Mouse (Mus musculus): ENCODE results near the gene Padi1.

GRCm38 (mm10) chr4:140796786-140797185 lies 48.8 kb downstream of the Padi1 start:
- TF ChIP-seq CTCF (IDR thresholded peaks at IDR 0.05; ENCODE audit: control insufficient read depth, insufficient read depth, insufficient read length): no peak
- no peak for TF ChIP-seq FOSL1 (IDR thresholded peaks at IDR 0.05; ENCODE audit: insufficient read depth, low read length, poor library complexity, severe bottlenecking)
- TF ChIP-seq MAX (IDR thresholded peaks at IDR 0.05): no peak

Measured in C2C12 (cell line).